Mouse (Mus musculus) olfactory bulb, adult 2 months (tissue): ENCODE measurements around the gene Zc3h10.

Experiments
- CTCF ChIP-seq: fragments of 200-500 bp; IDR thresholded peaks from 2 replicates; pipeline ENCODE4 v1.5.1; 2012; ENCODE audit warnings: low read depth, mild to moderate bottlenecking, low read length, moderate library complexity; ENCODE audit not compliant: insufficient read depth
- POLR2A ChIP-seq: fragments of 200-500 bp; IDR thresholded peaks from 2 replicates; pipeline ENCODE4 v1.6.1; 2012; ENCODE audit warnings: mild to moderate bottlenecking, low read depth, low read length, moderate library complexity; ENCODE audit not compliant: insufficient read depth

DNA sequence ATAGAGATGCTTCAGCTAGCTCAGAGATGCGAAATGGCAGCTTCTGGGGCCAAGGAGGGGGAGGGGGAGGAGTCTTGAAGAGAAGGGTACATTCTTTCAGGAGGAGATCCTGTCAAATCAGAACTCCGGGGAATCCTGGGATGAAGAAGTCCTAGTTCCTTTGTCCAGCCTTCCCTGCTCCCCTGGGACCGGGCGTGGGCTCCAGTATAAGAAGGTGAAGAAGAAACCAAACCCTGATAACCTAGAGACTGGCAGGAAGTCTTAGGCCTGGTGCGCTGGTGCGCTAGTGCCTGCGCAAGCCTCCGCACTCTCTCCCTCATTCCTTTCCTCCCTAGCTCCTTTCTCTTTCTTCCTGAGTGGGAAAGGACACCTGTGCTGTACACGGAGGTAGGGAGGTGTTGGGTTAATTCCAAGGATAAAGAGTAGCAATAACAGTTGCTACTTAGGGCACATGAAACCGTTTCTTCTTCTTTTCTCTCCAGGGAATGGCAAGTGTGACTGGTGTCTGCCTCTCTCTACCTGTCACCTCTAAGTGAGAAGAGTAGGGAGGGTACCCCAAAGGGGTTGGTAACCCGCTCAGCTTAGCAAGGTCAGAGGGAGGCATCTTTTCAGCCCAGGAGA, 23.4 kb downstream of the Zc3h10 start:
- TF ChIP-seq POLR2A = no peak
- no peak for TF ChIP-seq CTCF
